Mouse (Mus musculus) kidney, adult 18-20 months (tissue): ENCODE measurements around the gene Olfr332.
"Not testable (repeated sequence)": the region's sequence is repeated elsewhere in the genome, so short reads cannot be mapped to it uniquely, and the experiment has no call there.

Experiments used
- DNase-seq: peaks from one replicate; pipeline ENCODE4 v3.0.0; 2021

Olfr332 gene

GRCm38 (mm10) chr11:58492455-58492854, at the start of gene Olfr332:
Gene Olfr332 (minus strand): TSS chr11:58492555.
- no peak for DNase-seq

- DNase-seq: not testable (repeated sequence)
Measured at GRCm38 (mm10) chr11:58534736-58535135, 42.4 kb upstream of the Olfr332 start, which contains the start of gene Olfr330. Gene Olfr330 (minus strand): TSS chr11:58534836.

- peak; percentile 4 for DNase-seq
Measured at GRCm38 (mm10) chr11:58519756-58520155, 27.4 kb upstream of the Olfr332 start.

- DNase-seq: peak; percentile 53
Measured at GRCm38 (mm10) chr11:58518916-58519315, 26.6 kb upstream of the Olfr332 start.

GRCm38 (mm10) chr11:58509058-58509457, 16.7 kb upstream of the Olfr332 start:
- not testable (repeated sequence) for DNase-seq

GRCm38 (mm10) chr11:58502472-58502871, 10.1 kb upstream of the Olfr332 start, which contains the start of gene Olfr331:
Gene Olfr331 (minus strand): TSS chr11:58502572.
- DNase-seq: not testable (repeated sequence)

- DNase-seq: no peak
Measured at GRCm38 (mm10) chr11:58499290-58499689, 6.9 kb upstream of the Olfr332 start.

GRCm38 (mm10) chr11:58498761-58499160, 6.4 kb upstream of the Olfr332 start:
- DNase-seq: no peak

- no peak for DNase-seq
Measured at GRCm38 (mm10) chr11:58462170-58462569, 30.2 kb downstream of the Olfr332 start, which contains the start of gene Olfr30. Gene Olfr30 (minus strand): TSS chr11:58462270.

GRCm38 (mm10) chr11:58453592-58453991, 38.8 kb downstream of the Olfr332 start:
- no peak for DNase-seq

GRCm38 (mm10) chr11:58452759-58453158, 39.6 kb downstream of the Olfr332 start, which contains the start of gene Lypd9:
Gene Lypd9 (minus strand): TSS chr11:58452923.
- no peak for DNase-seq
